Mouse (Mus musculus) hindbrain, embryonic 14.5 days (tissue): ENCODE data around the gene Eml3. TPM values are rescaled to one million over a fixed set of nuclear protein-coding genes. Genes with fewer than 3 reads are reported as not detected.
A peak's percentile ranks its signal among the peaks of the same experiment; 100 is the strongest.

Source experiments
- ATAC-seq: fragments of 200-750 bp; cut with Nextera tagmentation; 2 replicates; pipeline ENCODE4 v1.8.0; 2017; ENCODE audit warnings: moderate number of reproducible peaks, mild to moderate bottlenecking, moderate TSS enrichment, moderate library complexity; ENCODE audit not compliant: low FRiP score
- DNase-seq: peaks from one replicate; pipeline ENCODE4 v3.0.0-alpha.2; 2015; ENCODE audit warnings: low spot score
- H3K27ac ChIP-seq: fragments of 300-500 bp; sonication (generic); 2 replicates; pipeline ENCODE4 v1.5.1; 2014; ENCODE audit warnings: mild to moderate bottlenecking, moderate library complexity
- H3K27me3 ChIP-seq: fragments of 300-500 bp; sonication (generic); 2 replicates; pipeline ENCODE4 v1.6.1; 2014; ENCODE audit warnings: mild to moderate bottlenecking, low read length, mixed read lengths; ENCODE audit not compliant: control insufficient read depth, insufficient read depth
- H3K36me3 ChIP-seq: fragments of 300-500 bp; sonication (generic); replicated peaks from 2 replicates; pipeline ENCODE4 v1.6.1; 2014; ENCODE audit not compliant: control insufficient read depth, insufficient read depth
- H3K4me1 ChIP-seq: fragments of 300-500 bp; sonication (generic); replicated peaks from 2 replicates; pipeline ENCODE4 v1.6.1; 2014; ENCODE audit warnings: antibody characterized with exemption, low read length, mixed read lengths; ENCODE audit not compliant: control insufficient read depth, insufficient read depth
- H3K4me2 ChIP-seq: fragments of 300-500 bp; sonication (generic); replicated peaks from 2 replicates; pipeline ENCODE4 v1.6.1; 2014; ENCODE audit warnings: mild to moderate bottlenecking, moderate library complexity
- H3K4me3 ChIP-seq: fragments of 300-500 bp; sonication (generic); replicated peaks from 2 replicates; pipeline ENCODE4 v1.5.1; 2014; ENCODE audit warnings: mild to moderate bottlenecking, low read length
- H3K9ac ChIP-seq: fragments of 300-500 bp; sonication (generic); 2 replicates; pipeline ENCODE4 v1.6.1; 2014
- H3K9me3 ChIP-seq: fragments of 300-500 bp; sonication (generic); 2 replicates; pipeline ENCODE4 v1.6.1; 2016; ENCODE audit warnings: low read length; ENCODE audit not compliant: control insufficient read depth
- WGBS: fragments of 180-500 bp; shearing (Covaris S2); extraction: QIAGEN DNeasy Blood & Tissue Kit; methylation state at CpG from one replicate; pipeline ENCODE4 v1.1.7; 2014; 5-methylcytosine and 5-hydroxymethylcytosine counted together
- polyA plus RNA-seq: library from polyadenylated mRNA; unstranded; fragments of >200 nt; fragmentation: Nextera tagmentation; extraction: Ambion mirVana; gene quantifications from 2 replicates; pipeline ENCODE4 v1.2.1, GENCODE M21; 2014

Gene Eml3
- polyA plus RNA-seq = 5.8 and 6.1 TPM in 2 replicates

GRCm38 (mm10) chr19:8929224-8930088 is at the start of gene Eml3, which contains the start of gene Rom1:
Eml3 (plus strand) TSS chr19:8929552.
Rom1 (minus strand) TSS chr19:8929356.
- peak within 1 kb of the TSS; percentile 73 for H3K4me2 ChIP-seq
- ATAC-seq (peak; percentile 64), DNase-seq (peak; percentile 35)
- 0 out of 2 replicates have a peak, but pooled peaks cover 11% of the 10 kb centered on the region for H3K4me1 ChIP-seq
- peak within 1 kb of the TSS; percentile 50 for H3K4me3 ChIP-seq
- 0 out of 2 replicates have a peak within 1 kb of the TSS, but pooled peaks have one; percentile 5 for H3K27ac ChIP-seq
- peaks cover 25% of the 10 kb centered on the region for H3K36me3 ChIP-seq
- H3K27me3 ChIP-seq = no peaks in the 10 kb centered on the region
- no peaks in the 10 kb centered on the region for H3K9me3 ChIP-seq
- peak within 1 kb of the TSS; percentile 69 for H3K9ac ChIP-seq
- 1% methylated on average over 63 of the region's 74 CpGs for WGBS

- Histone ChIP-seq H3K4me3 (peak within 1 kb of the TSS; percentile 60), H3K4me2 (peak within 1 kb of the TSS; percentile 86), H3K4me1 (peaks cover 7% of the 10 kb centered on the region), H3K9ac (peak within 1 kb of the TSS; percentile 81), H3K27me3 (no peaks in the 10 kb centered on the region), H3K36me3 (peaks cover 29% of the 10 kb centered on the region), H3K27ac (peak within 1 kb of the TSS; percentile 79), H3K9me3 (no peaks in the 10 kb centered on the region)
- ATAC-seq (peak; percentile 97), DNase-seq (peak; percentile 79)
- under 1% methylated on average over 42 of the region's 42 CpGs for WGBS
Observed at GRCm38 (mm10) chr19:8880311-8881033, 48.9 kb upstream of the Eml3 start, which contains the start of gene Uqcc3. Uqcc3 (minus strand) TSS chr19:8880923.

- WGBS = 17% methylated on average over 3 of the region's 3 CpGs
- H3K27ac ChIP-seq = peak overlapping the region; percentile 79; the same call in 1 of the 2 replicates
- H3K36me3 ChIP-seq = peaks cover 23% of the 10 kb centered on the region
- H3K27me3 ChIP-seq = no peaks in the 10 kb centered on the region
- H3K9me3 ChIP-seq = no peaks in the 10 kb centered on the region
- peaks cover 7% of the 10 kb centered on the region for H3K4me1 ChIP-seq
- DNase-seq (no peak), ATAC-seq (no peak)
- H3K4me3 ChIP-seq = peak overlapping the region; percentile 60
- H3K9ac ChIP-seq = peak overlapping the region; percentile 81
- H3K4me2 ChIP-seq = peak overlapping the region; percentile 86
Observed at GRCm38 (mm10) chr19:8881034-8881392, 48.3 kb upstream of the Eml3 start.

GRCm38 (mm10) chr19:8883616-8884015 is 45.7 kb upstream of the Eml3 start, which contains the start of the genes Lbhd1 and Gm49403:
Lbhd1 (plus strand) TSS chr19:8883732.
Gm49403 (plus strand) TSS chr19:8883930.
- Histone ChIP-seq H3K9me3 (no peaks in the 10 kb centered on the region), H3K36me3 (no peaks in the 10 kb centered on the region), H3K9ac (no peak within 1 kb of the TSS), H3K27ac (no peak within 1 kb of the TSS), H3K4me2 (no peak within 1 kb of the TSS), H3K4me1 (peaks cover 15% of the 10 kb centered on the region), H3K4me3 (no peak within 1 kb of the TSS), H3K27me3 (no peaks in the 10 kb centered on the region)
- ATAC-seq = no peak
- 80% methylated on average over 3 of the region's 3 CpGs for WGBS
- DNase-seq = no peak

- H3K27me3 ChIP-seq = no peaks in the 10 kb centered on the region
- no peak overlapping the region for H3K9ac ChIP-seq
- no peak overlapping the region for H3K4me3 ChIP-seq
- no peak for DNase-seq
- no peak for ATAC-seq
- no peaks in the 10 kb centered on the region for H3K9me3 ChIP-seq
- H3K4me1 ChIP-seq = peaks cover 17% of the 10 kb centered on the region
- H3K27ac ChIP-seq = no peak overlapping the region
- peak overlapping the region; percentile 89 for H3K4me2 ChIP-seq
- H3K36me3 ChIP-seq = peaks cover 13% of the 10 kb centered on the region
- 50% methylated on average over 1 of the region's 1 CpGs for WGBS
Observed at GRCm38 (mm10) chr19:8886916-8887584, 42.3 kb upstream of the Eml3 start.

- ATAC-seq (no peak), DNase-seq (no peak)
- 16% methylated on average over 19 of the region's 19 CpGs for WGBS
- peaks cover 17% of the 10 kb centered on the region for H3K4me1 ChIP-seq
- H3K4me2 ChIP-seq = peak overlapping the region; percentile 89
- no peaks in the 10 kb centered on the region for H3K9me3 ChIP-seq
- H3K9ac ChIP-seq = peak overlapping the region; percentile 70
- peak overlapping the region; percentile 89 for H3K27ac ChIP-seq
- H3K36me3 ChIP-seq = peaks cover 13% of the 10 kb centered on the region
- H3K27me3 ChIP-seq = no peaks in the 10 kb centered on the region
- H3K4me3 ChIP-seq = peak overlapping the region; percentile 67
Observed at GRCm38 (mm10) chr19:8887585-8888463, 41.5 kb upstream of the Eml3 start.

- H3K9ac ChIP-seq = peak within 1 kb of the TSS; percentile 70
- H3K4me3 ChIP-seq = peak within 1 kb of the TSS; percentile 67
- H3K27me3 ChIP-seq = no peaks in the 10 kb centered on the region
- H3K27ac ChIP-seq = peak within 1 kb of the TSS; percentile 89
- H3K9me3 ChIP-seq = no peaks in the 10 kb centered on the region
- peak within 1 kb of the TSS; percentile 89 for H3K4me2 ChIP-seq
- H3K36me3 ChIP-seq = peaks cover 13% of the 10 kb centered on the region
- WGBS = under 1% methylated on average over 58 of the region's 58 CpGs
- peak; percentile 94 for ATAC-seq
- peaks cover 21% of the 10 kb centered on the region for H3K4me1 ChIP-seq
- DNase-seq = peak; percentile 98
Observed at GRCm38 (mm10) chr19:8888511-8889385, 40.6 kb upstream of the Eml3 start, which contains the start of the genes 1810009A15Rik and Gm49416. 1810009A15Rik (plus strand) TSS chr19:8888853. Gm49416 (plus strand) TSS chr19:8888926.
